Mouse (Mus musculus): ENCODE data around the gene Otulinl.

DNA sequence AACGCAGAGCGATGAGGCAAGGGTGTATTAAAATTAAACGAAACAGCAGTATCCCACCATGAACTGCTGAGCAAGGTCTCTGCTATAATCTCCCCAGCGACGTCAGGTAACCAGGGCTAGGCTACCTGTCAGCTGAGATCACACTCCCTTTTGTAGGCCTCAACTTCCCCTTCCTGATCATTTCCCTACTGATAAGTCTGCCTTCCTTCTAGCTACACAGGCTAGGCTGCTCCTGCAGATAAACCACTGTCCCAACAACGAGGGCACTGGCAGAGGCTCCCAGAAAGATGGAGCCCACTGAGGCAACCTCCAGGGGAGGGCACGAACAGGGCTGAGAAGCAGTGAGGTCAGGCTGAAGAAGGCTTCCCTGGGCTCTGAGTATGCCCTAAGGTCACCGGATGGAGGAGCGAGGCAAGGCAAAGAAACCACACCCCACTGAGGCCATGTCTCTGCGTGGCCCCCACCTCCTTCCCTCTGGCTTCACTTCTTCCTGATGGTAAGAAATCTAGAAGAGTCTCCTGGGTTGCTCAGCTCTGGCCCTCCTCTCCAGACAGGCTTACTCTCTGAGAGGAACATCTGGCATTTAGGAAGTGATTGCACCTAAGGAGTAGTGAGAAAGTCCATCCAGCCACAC lies 9.7 kb downstream of the Otulinl start:
- TF ChIP-seq POLR2A (IDR thresholded peaks at IDR 0.05; ENCODE audit: borderline replicate concordance, extremely low read depth, insufficient read depth, insufficient read length, poor library complexity, severe bottlenecking) = no peak
- TF ChIP-seq CTCF (IDR thresholded peaks at IDR 0.05; ENCODE audit: borderline replicate concordance, extremely low read depth, insufficient read depth, insufficient read length) = no peak

Data from brain, embryonic 14.5 days (tissue).